Mouse (Mus musculus) kidney, embryonic 14.5 days (tissue): ENCODE measurements around the gene Vav3. TPM values are rescaled to one million over a fixed set of nuclear protein-coding genes. Genes with fewer than 3 reads are reported as not detected.

Source experiments
- ATAC-seq: fragments of 200-750 bp; cut with Nextera tagmentation; 2 replicates; pipeline ENCODE4 v1.8.0; 2017; ENCODE audit warnings: moderate number of reproducible peaks, mild to moderate bottlenecking, moderate TSS enrichment, moderate library complexity; ENCODE audit not compliant: low FRiP score, low TSS enrichment
- H3K27ac ChIP-seq: fragments of 300-500 bp; sonication (generic); 2 replicates; pipeline ENCODE4 v1.5.1; 2014; ENCODE audit warnings: low read depth, mild to moderate bottlenecking, low read length, moderate library complexity, mixed read lengths
- H3K27me3 ChIP-seq: fragments of 300-500 bp; sonication (generic); 2 replicates; pipeline ENCODE4 v1.6.1; 2014; ENCODE audit warnings: mild to moderate bottlenecking, low read length; ENCODE audit not compliant: control insufficient read depth, insufficient read depth
- H3K36me3 ChIP-seq: fragments of 300-500 bp; sonication (generic); 2 replicates; pipeline ENCODE4 v1.6.1; 2014; ENCODE audit warnings: low read length, mixed read lengths; ENCODE audit not compliant: control insufficient read depth, insufficient read depth
- H3K4me1 ChIP-seq: fragments of 300-500 bp; sonication (generic); 2 replicates; pipeline ENCODE4 v1.6.1; 2014; ENCODE audit warnings: low read length, mixed read lengths; ENCODE audit not compliant: control insufficient read depth, insufficient read depth
- H3K4me2 ChIP-seq: fragments of 300-500 bp; sonication (generic); replicated peaks from 2 replicates; pipeline ENCODE4 v1.6.1; 2014; ENCODE audit warnings: low read depth, mild to moderate bottlenecking, low read length
- H3K4me3 ChIP-seq: fragments of 300-500 bp; sonication (generic); 2 replicates; pipeline ENCODE4 v1.5.1; 2014; ENCODE audit warnings: mild to moderate bottlenecking, low read length
- H3K9ac ChIP-seq: fragments of 300-500 bp; sonication (generic); 2 replicates; pipeline ENCODE4 v1.6.1; 2014; ENCODE audit warnings: low read depth, mild to moderate bottlenecking, low read length, moderate library complexity
- H3K9me3 ChIP-seq: fragments of 300-500 bp; sonication (generic); 2 replicates; pipeline ENCODE4 v1.6.1; 2016; ENCODE audit warnings: low read length; ENCODE audit not compliant: control insufficient read depth
- WGBS: fragments of 180-500 bp; shearing (Covaris S2); extraction: QIAGEN DNeasy Blood & Tissue Kit; methylation state at CpG from one replicate; pipeline ENCODE4 v1.1.7; 2014; 5-methylcytosine and 5-hydroxymethylcytosine counted together
- polyA plus RNA-seq: library from polyadenylated mRNA; unstranded; fragments of >200 nt; fragmentation: Nextera tagmentation; extraction: Ambion mirVana; gene quantifications from 2 replicates; pipeline ENCODE4 v1.2.1, GENCODE M21; 2014

Vav3 gene
- polyA plus RNA-seq, 1 experiment from 2014 or later: 25.7 TPM

DNA sequence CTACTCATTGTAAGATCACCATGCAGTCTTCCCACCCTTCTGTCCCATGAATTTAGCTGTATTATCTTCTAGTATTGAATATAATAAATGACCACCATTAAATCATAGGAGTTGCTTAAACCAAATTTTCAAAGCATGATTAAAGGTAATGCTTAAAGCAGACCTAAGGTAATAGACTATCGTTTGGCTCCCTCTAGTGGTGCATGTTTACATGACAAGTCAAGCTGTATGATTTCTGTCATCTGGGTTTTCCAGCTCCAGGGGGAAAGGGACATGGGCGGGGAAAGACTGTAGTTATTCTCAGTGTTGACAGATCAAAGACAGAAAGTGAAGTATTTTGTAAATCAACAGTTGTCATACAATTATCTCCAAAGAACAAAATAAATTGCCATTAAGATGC lies 151.1 kb downstream of the Vav3 start:
- Histone ChIP-seq H3K9ac (no peak overlapping the region), H3K27ac (no peak overlapping the region), H3K27me3 (no peaks in the 10 kb centered on the region), H3K4me2 (no peak overlapping the region), H3K4me3 (no peak overlapping the region), H3K36me3 (no peaks in the 10 kb centered on the region), H3K9me3 (no peaks in the 10 kb centered on the region), H3K4me1 (no peaks in the 10 kb centered on the region)
- peak; percentile 75; the same call in 1 of the 2 replicates for ATAC-seq
- WGBS: 9% methylated on average over 2 of the region's 2 CpGs

DNA sequence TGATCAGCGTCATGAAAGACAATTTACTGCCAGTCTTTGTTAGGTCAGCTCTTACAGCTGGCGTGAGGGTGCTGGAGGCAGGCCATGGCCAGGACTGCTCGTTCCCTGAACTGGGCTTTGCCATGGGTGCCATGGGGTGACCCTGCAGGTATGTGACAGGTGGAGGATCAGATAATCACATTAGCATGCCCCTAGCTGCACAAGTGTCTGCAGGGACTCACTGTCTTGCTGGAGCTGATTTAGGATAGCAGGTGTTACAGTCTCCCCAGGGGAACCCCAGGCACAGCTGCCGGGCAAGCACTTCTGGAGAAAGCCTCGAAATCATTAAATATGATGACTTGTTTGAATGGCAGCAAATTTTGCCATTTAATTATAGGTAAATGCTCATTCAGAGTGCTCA lies 156.0 kb downstream of the Vav3 start:
- Histone ChIP-seq H3K27ac (no peak overlapping the region), H3K27me3 (no peaks in the 10 kb centered on the region), H3K9me3 (no peaks in the 10 kb centered on the region), H3K4me1 (no peaks in the 10 kb centered on the region), H3K36me3 (no peaks in the 10 kb centered on the region), H3K4me3 (no peak overlapping the region), H3K9ac (no peak overlapping the region), H3K4me2 (no peak overlapping the region)
- ATAC-seq: no peak
- 74% methylated on average over 5 of the region's 5 CpGs for WGBS

DNA sequence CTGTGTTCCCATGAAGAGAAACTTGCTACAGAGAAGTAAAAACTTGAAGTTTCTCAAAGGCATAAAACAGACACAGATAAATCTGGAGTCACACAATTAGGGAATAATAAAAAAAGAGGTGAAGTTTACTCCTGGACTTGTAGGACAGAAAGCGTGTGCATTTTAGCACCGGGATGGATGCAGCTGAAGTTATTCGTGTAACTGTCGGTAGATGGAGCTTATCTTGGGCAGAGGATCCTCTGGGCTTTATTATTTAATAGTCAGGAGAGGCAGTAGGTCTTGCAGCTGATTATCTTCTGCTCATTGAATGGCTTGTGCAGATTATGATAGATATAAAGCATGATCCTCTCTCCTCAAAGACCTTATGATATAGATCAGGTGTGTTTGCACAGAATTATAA lies 156.6 kb downstream of the Vav3 start:
- 85% methylated on average over 4 of the region's 4 CpGs for WGBS
- ATAC-seq: no peak
- H3K36me3 ChIP-seq: no peaks in the 10 kb centered on the region
- no peak overlapping the region for H3K27ac ChIP-seq
- H3K27me3 ChIP-seq: no peaks in the 10 kb centered on the region
- no peak overlapping the region for H3K4me3 ChIP-seq
- no peak overlapping the region for H3K9ac ChIP-seq
- no peaks in the 10 kb centered on the region for H3K9me3 ChIP-seq
- no peak overlapping the region for H3K4me2 ChIP-seq
- no peaks in the 10 kb centered on the region for H3K4me1 ChIP-seq

DNA sequence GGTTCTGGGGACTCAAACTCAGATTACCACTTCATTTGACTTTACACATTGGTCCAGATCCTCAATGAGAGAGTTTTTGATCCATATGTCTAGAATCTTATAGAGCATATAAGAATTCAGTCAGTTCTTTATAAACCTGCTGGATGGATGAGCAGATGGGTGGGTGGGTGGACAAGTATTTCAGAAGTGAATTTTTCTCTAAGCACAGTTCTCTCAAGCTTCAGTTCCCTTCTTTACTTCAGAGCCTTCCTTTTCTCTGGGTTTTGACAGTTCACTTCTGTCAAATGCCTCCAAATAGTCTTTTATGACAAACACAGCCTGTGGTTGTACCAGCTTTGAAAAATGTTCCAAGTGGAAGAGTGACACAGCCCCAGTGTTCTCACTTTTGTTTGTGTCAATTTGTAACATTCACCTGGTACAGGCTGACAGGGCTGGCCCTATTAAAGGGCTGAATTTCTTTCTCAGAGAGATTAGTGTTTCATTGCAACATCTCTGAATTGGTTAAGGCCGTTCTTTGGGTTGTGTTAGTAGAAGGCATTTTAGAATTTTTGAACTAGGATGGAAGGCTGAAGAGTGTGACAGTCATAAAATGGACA lies 159.5 kb downstream of the Vav3 start:
- WGBS: 97% methylated on average over 1 of the region's 1 CpGs
- Histone ChIP-seq H3K4me3 (no peak overlapping the region), H3K4me2 (no peak overlapping the region), H3K27ac (no peak overlapping the region), H3K4me1 (no peaks in the 10 kb centered on the region), H3K9me3 (no peaks in the 10 kb centered on the region), H3K9ac (no peak overlapping the region), H3K36me3 (no peaks in the 10 kb centered on the region), H3K27me3 (no peaks in the 10 kb centered on the region)
- ATAC-seq: no peak

DNA sequence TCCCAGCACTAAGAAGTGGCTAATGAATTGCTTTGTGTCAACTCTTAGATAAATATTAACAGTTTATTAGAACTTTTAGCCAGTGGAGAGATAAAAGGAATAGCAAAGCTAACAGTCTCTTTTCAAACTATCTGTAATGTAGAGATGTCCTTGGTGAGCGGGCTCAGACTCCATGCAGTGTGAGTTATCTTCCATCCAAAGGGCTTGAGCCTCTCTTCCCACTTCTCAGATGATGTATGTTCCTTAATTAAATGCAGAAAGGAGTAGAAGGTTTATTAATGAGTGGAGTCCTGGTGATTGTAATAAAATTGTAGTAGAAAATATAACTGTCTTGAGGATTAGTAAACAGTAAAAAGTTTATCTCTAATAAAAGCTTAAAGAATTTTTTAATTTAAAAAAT lies 169.3 kb downstream of the Vav3 start:
- no peak overlapping the region for H3K4me2 ChIP-seq
- H3K9me3 ChIP-seq: no peaks in the 10 kb centered on the region
- H3K27ac ChIP-seq: no peak overlapping the region
- H3K27me3 ChIP-seq: no peaks in the 10 kb centered on the region
- H3K9ac ChIP-seq: no peak overlapping the region
- no peak overlapping the region for H3K4me3 ChIP-seq
- no peaks in the 10 kb centered on the region for H3K4me1 ChIP-seq
- ATAC-seq: no peak
- no peaks in the 10 kb centered on the region for H3K36me3 ChIP-seq
- WGBS: 67% methylated on average over 1 of the region's 1 CpGs

DNA sequence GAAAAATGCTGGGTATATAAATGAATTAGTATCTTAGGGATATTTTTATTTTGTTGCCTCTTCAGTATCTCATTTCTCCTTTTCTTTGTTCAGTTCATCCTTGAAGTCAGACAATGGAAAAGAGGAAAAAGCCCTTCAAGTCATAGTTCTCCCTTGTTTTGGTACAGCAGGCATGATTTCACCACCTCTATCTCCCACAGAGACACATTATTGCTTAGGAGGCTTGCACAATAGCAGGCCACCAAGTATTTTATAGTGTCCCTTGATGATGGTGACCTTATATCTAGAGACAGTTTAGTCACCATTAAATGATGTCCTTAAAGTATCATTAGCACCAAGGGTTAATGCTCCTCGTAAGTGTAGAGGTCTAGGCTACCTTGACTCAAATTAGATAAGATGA lies 171.4 kb downstream of the Vav3 start:
- Histone ChIP-seq H3K9ac (no peak overlapping the region), H3K4me1 (no peaks in the 10 kb centered on the region), H3K4me3 (no peak overlapping the region), H3K27ac (no peak overlapping the region), H3K4me2 (no peak overlapping the region), H3K27me3 (no peaks in the 10 kb centered on the region), H3K36me3 (no peaks in the 10 kb centered on the region), H3K9me3 (no peaks in the 10 kb centered on the region)
- 82% methylated on average over 1 of the region's 1 CpGs for WGBS
- ATAC-seq: no peak

DNA sequence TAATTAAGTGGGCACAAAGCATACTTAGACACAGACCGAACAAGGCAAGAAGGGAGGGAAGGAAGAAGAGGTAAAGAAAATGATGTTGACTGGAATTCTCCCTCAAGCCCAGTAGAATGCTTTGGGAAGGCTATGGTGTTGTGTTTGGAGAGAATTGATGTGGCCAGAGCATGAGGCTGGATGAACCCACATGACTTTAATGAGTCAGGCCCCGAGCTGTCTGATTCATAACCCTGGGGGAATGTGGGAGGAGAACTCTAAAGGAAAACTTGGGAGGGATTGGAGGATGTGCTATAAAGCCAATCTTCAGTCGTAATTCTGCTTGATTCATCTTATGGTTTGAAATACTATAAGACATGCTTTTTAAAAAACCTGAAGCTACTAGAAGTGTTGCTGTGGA lies 175.0 kb downstream of the Vav3 start:
- Histone ChIP-seq H3K9ac (no peak overlapping the region), H3K36me3 (no peaks in the 10 kb centered on the region)
- WGBS: 38% methylated on average over 3 of the region's 3 CpGs

DNA sequence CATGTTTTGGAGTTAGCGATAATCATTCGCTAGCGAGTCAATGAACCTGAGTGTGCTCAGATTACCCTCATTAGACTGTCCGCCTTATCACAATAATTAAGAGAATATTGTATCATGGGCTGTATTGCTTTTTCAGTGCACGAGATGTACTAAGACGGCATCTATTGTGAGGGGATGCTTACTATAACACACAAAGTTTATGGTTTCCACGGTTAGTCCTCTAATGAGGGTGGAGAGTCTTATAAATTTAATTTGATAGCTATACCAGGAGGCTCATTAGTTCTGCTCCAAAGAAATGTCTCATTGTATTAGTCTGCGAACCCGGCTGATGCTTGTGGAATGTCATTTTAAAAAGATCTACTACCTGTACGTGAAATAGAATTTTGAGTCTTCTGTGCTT lies 175.9 kb downstream of the Vav3 start:
- Histone ChIP-seq H3K27me3 (no peaks in the 10 kb centered on the region), H3K27ac (no peak overlapping the region), H3K4me2 (no peak overlapping the region), H3K4me1 (no peaks in the 10 kb centered on the region), H3K36me3 (no peaks in the 10 kb centered on the region), H3K9ac (no peak overlapping the region), H3K4me3 (no peak overlapping the region), H3K9me3 (no peaks in the 10 kb centered on the region)
- ATAC-seq: no peak
- 86% methylated on average over 10 of the region's 10 CpGs for WGBS

More for the DNA sequence above, 175.0 kb downstream of the Vav3 start:
- Histone ChIP-seq H3K27me3 (no peaks in the 10 kb centered on the region), H3K9me3 (no peaks in the 10 kb centered on the region), H3K27ac (no peak overlapping the region), H3K4me3 (no peak overlapping the region), H3K4me2 (no peak overlapping the region), H3K4me1 (no peaks in the 10 kb centered on the region)
- ATAC-seq: no peak

DNA sequence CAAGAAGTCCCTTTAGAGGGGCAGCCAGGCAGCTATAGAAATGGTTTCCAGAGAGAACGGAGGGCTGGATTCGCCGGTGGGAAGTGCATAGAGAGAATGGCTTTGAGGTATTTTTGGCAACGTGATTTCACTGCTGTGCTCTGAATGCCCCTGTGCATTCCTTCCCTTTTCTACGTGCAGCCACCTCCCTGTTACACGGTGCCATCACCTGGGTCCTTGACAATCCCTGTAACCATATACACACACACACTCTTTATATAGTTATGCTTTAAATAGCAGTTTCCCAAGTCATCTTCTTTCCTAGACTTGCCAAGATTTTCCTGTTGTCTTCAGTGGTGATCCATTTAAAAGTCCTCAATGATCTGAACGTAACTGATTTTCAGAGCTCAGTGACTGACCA lies 181.7 kb downstream of the Vav3 start:
- no peak for ATAC-seq
- H3K36me3 ChIP-seq: no peaks in the 10 kb centered on the region
- no peaks in the 10 kb centered on the region for H3K27me3 ChIP-seq
- H3K4me3 ChIP-seq: no peak overlapping the region
- no peak overlapping the region for H3K9ac ChIP-seq
- no peak overlapping the region for H3K27ac ChIP-seq
- no peaks in the 10 kb centered on the region for H3K4me1 ChIP-seq
- H3K4me2 ChIP-seq: no peak overlapping the region
- WGBS: 79% methylated on average over 7 of the region's 7 CpGs
- H3K9me3 ChIP-seq: no peaks in the 10 kb centered on the region
